Mouse (Mus musculus): Measurements from ENCODE around the gene Acad9.

DNA sequence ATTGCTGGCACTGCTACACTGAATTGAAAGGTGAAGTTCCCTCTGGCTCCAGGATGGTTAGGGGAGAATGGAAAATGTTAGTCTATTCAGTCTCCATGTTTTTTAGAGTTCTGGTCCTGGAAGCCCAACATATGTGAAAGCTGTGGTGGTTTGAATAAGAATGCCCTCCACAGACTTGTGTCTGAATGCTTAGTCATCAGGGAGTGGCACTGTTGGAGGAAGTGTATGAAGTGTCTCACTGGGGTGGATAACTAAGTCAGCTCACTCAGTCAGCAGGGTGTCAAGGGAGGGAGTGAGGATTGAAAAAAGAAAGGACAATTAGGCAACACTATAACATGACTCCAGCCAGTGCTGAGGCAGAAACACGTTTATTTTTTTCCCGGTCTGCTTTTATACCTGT, 29.6 kb downstream of the Acad9 start:
- TF ChIP-seq CTCF (IDR thresholded peaks at IDR 0.05; ENCODE audit: insufficient read depth, low read depth, low read length): no peak
- TF ChIP-seq POLR2A (IDR thresholded peaks at IDR 0.05; ENCODE audit: insufficient read depth, low read depth, low read length): no peak

All from olfactory bulb, adult 2 months (tissue).